Mouse (Mus musculus): ENCODE data around the gene Wdr45. TPM values are rescaled to one million over a fixed set of nuclear protein-coding genes. Genes with fewer than 3 reads are reported as not detected.
A peak's percentile ranks its signal among the peaks of the same experiment; 100 is the strongest.
"Not testable (repeated sequence)": the region's sequence is repeated elsewhere in the genome, so short reads cannot be mapped to it uniquely, and the experiment has no call there.

The Wdr45 gene
- polyA plus RNA-seq, 1 experiment, result 77.0 TPM

GRCm38 (mm10) chrX:7675001-7675380 lies 39.1 kb upstream of the Wdr45 start:
- peak overlapping the region; percentile 47 for H3K4me3 ChIP-seq (ENCODE audit: insufficient read depth, low read length)
- no peak for TF ChIP-seq CTCF (IDR thresholded peaks at IDR 0.05; ENCODE audit: extremely low read depth, insufficient read depth, low read length)
- TF ChIP-seq POLR2A (IDR thresholded peaks at IDR 0.05; ENCODE audit: extremely low read depth, insufficient read depth, low read length), result no peak
- H3K27ac ChIP-seq (ENCODE audit: insufficient read depth, low read length), result no peak overlapping the region
- H3K4me1 ChIP-seq (ENCODE audit: control insufficient read depth, insufficient read depth, low read length), result no peaks in the 10 kb centered on the region

GRCm38 (mm10) chrX:7678986-7679385 lies 35.1 kb upstream of the Wdr45 start:
- no peaks in the 10 kb centered on the region for H3K4me1 ChIP-seq (ENCODE audit: control insufficient read depth, insufficient read depth, low read length)
- no peak overlapping the region for H3K4me3 ChIP-seq (ENCODE audit: insufficient read depth, low read length)
- H3K27ac ChIP-seq (ENCODE audit: insufficient read depth, low read length), result no peak overlapping the region
- TF ChIP-seq CTCF (IDR thresholded peaks at IDR 0.05; ENCODE audit: extremely low read depth, insufficient read depth, low read length) (0 out of 2 replicates have a peak, but pooled peaks have one; percentile 12), POLR2A (IDR thresholded peaks at IDR 0.05; ENCODE audit: extremely low read depth, insufficient read depth, low read length) (no peak)

GRCm38 (mm10) chrX:7679405-7680056 lies 34.6 kb upstream of the Wdr45 start:
- Histone ChIP-seq H3K27ac (ENCODE audit: insufficient read depth, low read length) (no peak overlapping the region), H3K4me3 (ENCODE audit: insufficient read depth, low read length) (no peak overlapping the region), H3K4me1 (ENCODE audit: control insufficient read depth, insufficient read depth, low read length) (no peaks in the 10 kb centered on the region)
- TF ChIP-seq CTCF (IDR thresholded peaks at IDR 0.05; ENCODE audit: extremely low read depth, insufficient read depth, low read length) (peak; percentile 13; the same call in 1 of the 2 replicates), POLR2A (IDR thresholded peaks at IDR 0.05; ENCODE audit: extremely low read depth, insufficient read depth, low read length) (no peak)

- no peak overlapping the region for H3K27ac ChIP-seq (ENCODE audit: insufficient read depth, low read length)
- TF ChIP-seq CTCF (IDR thresholded peaks at IDR 0.05; ENCODE audit: extremely low read depth, insufficient read depth, low read length) (no peak), POLR2A (IDR thresholded peaks at IDR 0.05; ENCODE audit: extremely low read depth, insufficient read depth, low read length) (no peak)
- H3K4me3 ChIP-seq (ENCODE audit: insufficient read depth, low read length), result no peak overlapping the region
- no peaks in the 10 kb centered on the region for H3K4me1 ChIP-seq (ENCODE audit: control insufficient read depth, insufficient read depth, low read length)
Measured at GRCm38 (mm10) chrX:7680057-7680412, 34.1 kb upstream of the Wdr45 start.

DNA sequence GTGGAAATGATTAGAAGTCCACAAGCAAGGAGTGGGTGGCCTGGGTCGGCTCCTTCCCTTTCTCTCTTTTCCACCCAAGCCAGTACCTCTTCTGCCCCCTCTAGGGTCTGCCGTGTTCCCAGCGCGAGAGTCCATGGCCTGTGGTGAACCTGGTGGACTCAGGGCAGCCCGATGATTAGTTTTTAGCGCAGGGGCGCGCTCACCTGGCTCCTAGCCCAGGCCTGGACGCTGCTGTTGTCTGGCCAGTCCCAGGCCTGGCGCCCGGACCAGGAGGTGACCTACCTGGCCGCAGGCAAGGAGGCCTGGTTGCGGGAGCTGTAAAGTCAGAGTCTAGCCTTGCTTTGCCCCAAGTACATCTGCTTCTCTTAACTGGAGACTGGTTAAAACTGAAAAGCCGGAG lies 33.3 kb upstream of the Wdr45 start, which contains the start of gene Magix:
Gene Magix, minus strand, starts transcription at position 388 of the 400 bp plus-strand sequence.
- Histone ChIP-seq H3K4me1 (ENCODE audit: control insufficient read depth, insufficient read depth, low read length) (no peaks in the 10 kb centered on the region), H3K27ac (ENCODE audit: insufficient read depth, low read length) (no peak within 1 kb of the TSS; the same call in 1 of the 2 replicates), H3K4me3 (ENCODE audit: insufficient read depth, low read length) (no peak within 1 kb of the TSS)
- no peak for TF ChIP-seq CTCF (IDR thresholded peaks at IDR 0.05; ENCODE audit: extremely low read depth, insufficient read depth, low read length)
- no peak for TF ChIP-seq POLR2A (IDR thresholded peaks at IDR 0.05; ENCODE audit: extremely low read depth, insufficient read depth, low read length)

DNA sequence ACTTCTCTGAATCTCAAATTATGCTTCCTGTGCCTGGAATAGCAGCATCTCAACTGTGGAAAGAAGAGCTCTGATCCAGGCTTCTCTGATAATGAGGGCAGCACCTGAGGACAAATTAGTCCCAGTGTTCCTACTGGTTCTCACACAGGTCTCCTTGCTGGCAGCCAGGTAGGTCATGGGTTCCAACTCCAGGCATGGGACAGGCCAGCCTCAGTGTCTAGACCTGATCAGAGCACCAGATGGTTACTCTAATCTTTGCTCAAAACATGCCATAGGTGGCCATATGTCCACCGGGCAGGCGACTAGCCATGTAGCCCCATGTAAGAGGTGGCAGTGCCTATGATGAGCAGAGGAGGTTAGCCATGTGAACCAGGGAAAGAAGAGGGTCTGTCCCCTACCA lies 25.8 kb upstream of the Wdr45 start:
- H3K4me1 ChIP-seq (ENCODE audit: control insufficient read depth, insufficient read depth, low read length), result no peaks in the 10 kb centered on the region
- H3K4me3 ChIP-seq (ENCODE audit: insufficient read depth, low read length), result no peak overlapping the region
- no peak overlapping the region for H3K27ac ChIP-seq (ENCODE audit: insufficient read depth, low read length)
- TF ChIP-seq POLR2A (IDR thresholded peaks at IDR 0.05; ENCODE audit: extremely low read depth, insufficient read depth, low read length), result no peak
- no peak for TF ChIP-seq CTCF (IDR thresholded peaks at IDR 0.05; ENCODE audit: extremely low read depth, insufficient read depth, low read length)

- TF ChIP-seq CTCF (IDR thresholded peaks at IDR 0.05; ENCODE audit: extremely low read depth, insufficient read depth, low read length) (no peak), POLR2A (IDR thresholded peaks at IDR 0.05; ENCODE audit: extremely low read depth, insufficient read depth, low read length) (no peak)
- Histone ChIP-seq H3K4me3 (ENCODE audit: insufficient read depth, low read length) (no peak overlapping the region), H3K4me1 (ENCODE audit: control insufficient read depth, insufficient read depth, low read length) (no peaks in the 10 kb centered on the region), H3K27ac (ENCODE audit: insufficient read depth, low read length) (no peak overlapping the region)
Measured at GRCm38 (mm10) chrX:7690486-7690885, 23.6 kb upstream of the Wdr45 start.

DNA sequence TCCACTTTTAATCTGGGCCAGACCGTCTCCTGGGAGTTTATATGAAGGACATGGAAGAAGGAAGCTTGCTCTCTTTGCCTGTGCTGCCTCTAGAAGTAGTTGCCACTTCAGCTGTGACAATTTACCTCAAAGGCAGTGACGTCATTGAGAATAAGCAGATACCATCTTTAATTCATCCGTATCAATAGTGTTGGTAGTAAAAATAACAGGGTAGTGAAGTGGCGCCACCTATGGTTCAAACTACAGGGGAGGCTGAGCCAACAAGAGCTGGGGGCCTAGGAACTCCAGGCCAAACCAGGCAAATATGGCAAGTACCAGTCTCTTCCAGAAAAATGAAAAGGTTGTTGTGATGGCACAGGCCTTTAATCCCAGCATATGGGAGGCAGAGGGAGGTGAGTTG lies 21.3 kb upstream of the Wdr45 start:
- TF ChIP-seq CTCF (IDR thresholded peaks at IDR 0.05; ENCODE audit: extremely low read depth, insufficient read depth, low read length), result peak; percentile 24; the same call in 1 of the 2 replicates
- no peak for TF ChIP-seq POLR2A (IDR thresholded peaks at IDR 0.05; ENCODE audit: extremely low read depth, insufficient read depth, low read length)
- Histone ChIP-seq H3K4me1 (ENCODE audit: control insufficient read depth, insufficient read depth, low read length) (no peaks in the 10 kb centered on the region), H3K27ac (ENCODE audit: insufficient read depth, low read length) (no peak overlapping the region), H3K4me3 (ENCODE audit: insufficient read depth, low read length) (no peak overlapping the region)

GRCm38 (mm10) chrX:7696520-7696919 lies 17.6 kb upstream of the Wdr45 start:
- TF ChIP-seq POLR2A (IDR thresholded peaks at IDR 0.05; ENCODE audit: extremely low read depth, insufficient read depth, low read length), result no peak
- TF ChIP-seq CTCF (IDR thresholded peaks at IDR 0.05; ENCODE audit: extremely low read depth, insufficient read depth, low read length), result no peak
- no peaks in the 10 kb centered on the region for H3K4me1 ChIP-seq (ENCODE audit: control insufficient read depth, insufficient read depth, low read length)
- no peak overlapping the region for H3K27ac ChIP-seq (ENCODE audit: insufficient read depth, low read length)
- no peak overlapping the region; the same call in 1 of the 2 replicates for H3K4me3 ChIP-seq (ENCODE audit: insufficient read depth, low read length)

- TF ChIP-seq POLR2A (IDR thresholded peaks at IDR 0.05; ENCODE audit: extremely low read depth, insufficient read depth, low read length) (peak; percentile 68; the same call in 1 of the 2 replicates), CTCF (IDR thresholded peaks at IDR 0.05; ENCODE audit: extremely low read depth, insufficient read depth, low read length) (no peak)
- H3K27ac ChIP-seq (ENCODE audit: insufficient read depth, low read length), result no peak within 1 kb of the TSS
- H3K4me3 ChIP-seq (ENCODE audit: insufficient read depth, low read length), result peak within 1 kb of the TSS; percentile 70
- H3K4me1 ChIP-seq (ENCODE audit: control insufficient read depth, insufficient read depth, low read length), result no peaks in the 10 kb centered on the region
Measured at GRCm38 (mm10) chrX:7696954-7697381, 17.2 kb upstream of the Wdr45 start, which contains the start of gene Gpkow. Gene Gpkow (plus strand): TSS chrX:7697131.

DNA sequence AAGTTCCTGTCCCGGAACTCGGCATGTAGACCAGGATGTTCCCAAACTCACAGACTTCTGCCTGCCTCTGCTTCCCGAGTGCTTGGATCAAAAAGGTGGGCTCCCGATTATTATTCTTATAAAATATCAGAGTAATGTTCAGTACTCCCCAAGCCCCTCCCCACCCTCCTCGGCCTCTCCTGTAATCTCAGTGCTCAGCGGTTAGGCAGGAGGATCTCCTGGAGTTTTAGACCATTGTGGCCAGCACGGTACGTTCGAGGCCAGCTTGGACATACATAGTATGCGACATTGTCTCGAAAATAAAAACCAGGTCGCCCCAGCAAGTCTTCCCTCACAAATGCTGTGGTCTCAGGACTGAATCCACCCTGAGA lies 384 bp upstream of the Wdr45 start:
- H3K27ac ChIP-seq (ENCODE audit: insufficient read depth, low read length); H3K4me1 ChIP-seq (ENCODE audit: control insufficient read depth, insufficient read depth, low read length): not testable (repeated sequence)
- H3K4me3 ChIP-seq (ENCODE audit: insufficient read depth, low read length), result peak overlapping the region; percentile 43

- H3K4me3 ChIP-seq (ENCODE audit: insufficient read depth, low read length); H3K27ac ChIP-seq (ENCODE audit: insufficient read depth, low read length); H3K4me1 ChIP-seq (ENCODE audit: control insufficient read depth, insufficient read depth, low read length): not testable (repeated sequence)
Measured at GRCm38 (mm10) chrX:7716058-7716457, 1.9 kb downstream of the Wdr45 start.
